Mouse (Mus musculus) R1 (cell line): ENCODE measurements around the gene Arsg.
A peak's percentile ranks its signal among the peaks of the same experiment; 100 is the strongest.

Source experiments
- DNase-seq: peaks from one replicate; pipeline ENCODE4 v3.0.0-alpha.2; 2018; ENCODE audit warnings: low read depth, low spot score

Arsg gene

GRCm38 (mm10) chr11:109495771-109496474, 22.7 kb downstream of the Arsg start:
- DNase-seq = no peak

- DNase-seq = no peak
Measured at GRCm38 (mm10) chr11:109496475-109496993, 23.4 kb downstream of the Arsg start.

GRCm38 (mm10) chr11:109496996-109497714, 24.0 kb downstream of the Arsg start:
- no peak for DNase-seq

- no peak for DNase-seq
Measured at GRCm38 (mm10) chr11:109497990-109498389, 24.8 kb downstream of the Arsg start.

GRCm38 (mm10) chr11:109500206-109500605, 27.0 kb downstream of the Arsg start:
- no peak for DNase-seq

GRCm38 (mm10) chr11:109504977-109505376, 31.8 kb downstream of the Arsg start:
- DNase-seq = no peak

GRCm38 (mm10) chr11:109505823-109506222, 32.6 kb downstream of the Arsg start:
- no peak for DNase-seq

- no peak for DNase-seq
Measured at GRCm38 (mm10) chr11:109507068-109507467, 33.9 kb downstream of the Arsg start.

- peak; percentile 63 for DNase-seq
Measured at GRCm38 (mm10) chr11:109512995-109513675, 40.0 kb downstream of the Arsg start.

GRCm38 (mm10) chr11:109514064-109514612, 41.0 kb downstream of the Arsg start:
- no peak for DNase-seq

- DNase-seq = no peak
Measured at GRCm38 (mm10) chr11:109517330-109517729, 44.2 kb downstream of the Arsg start.

GRCm38 (mm10) chr11:109517816-109518215, 44.6 kb downstream of the Arsg start:
- DNase-seq = no peak

GRCm38 (mm10) chr11:109520958-109521357, 47.8 kb downstream of the Arsg start:
- DNase-seq = no peak

- no peak for DNase-seq
Measured at GRCm38 (mm10) chr11:109524869-109525268, 51.7 kb downstream of the Arsg start.

GRCm38 (mm10) chr11:109525571-109525970, 52.4 kb downstream of the Arsg start:
- no peak for DNase-seq

GRCm38 (mm10) chr11:109530030-109530429, 56.9 kb downstream of the Arsg start:
- no peak for DNase-seq

- no peak for DNase-seq
Measured at GRCm38 (mm10) chr11:109535966-109536365, 62.8 kb downstream of the Arsg start.

GRCm38 (mm10) chr11:109536939-109537338, 63.8 kb downstream of the Arsg start:
- DNase-seq = no peak

GRCm38 (mm10) chr11:109539290-109539689, 66.1 kb downstream of the Arsg start:
- DNase-seq = no peak

GRCm38 (mm10) chr11:109543466-109543865, 70.3 kb downstream of the Arsg start:
- DNase-seq = no peak

- DNase-seq = no peak
Measured at GRCm38 (mm10) chr11:109544432-109544831, 71.3 kb downstream of the Arsg start.

- no peak for DNase-seq
Measured at GRCm38 (mm10) chr11:109545265-109545664, 72.1 kb downstream of the Arsg start.
